Mouse (Mus musculus) ZHBTc4 (cell line): ENCODE results near the gene Nrd1.

Experiments
- DNase-seq: peaks from one replicate; pipeline ENCODE4 v3.0.0-alpha.2; 2011; ENCODE audit warnings: low read depth, low spot score

The Nrd1 gene

GRCm38 (mm10) chr4:109026543-109026942 is 26.1 kb downstream of the Nrd1 start:
- peak; percentile 87 for DNase-seq

DNA sequence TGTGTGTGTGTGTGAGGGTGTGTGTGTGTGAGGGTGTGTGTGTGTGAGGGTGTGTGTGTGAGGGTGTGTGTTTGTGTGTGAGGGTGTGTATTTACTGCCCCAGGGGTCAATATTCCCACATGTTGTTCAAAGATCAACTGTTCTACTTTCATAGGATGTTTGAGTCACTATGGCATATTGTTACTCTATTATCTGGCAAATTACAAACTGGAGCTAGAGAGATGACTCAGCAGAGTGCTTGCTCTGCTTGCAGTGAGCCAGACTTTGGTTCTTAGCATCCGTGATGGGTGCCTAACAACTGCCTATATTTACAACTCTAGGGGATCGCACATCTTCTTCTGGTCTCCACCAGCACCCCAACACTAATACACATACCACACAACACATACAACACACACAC is 29.4 kb downstream of the Nrd1 start:
- DNase-seq = no peak

- no peak for DNase-seq
These were observed 29.8 kb downstream of the Nrd1 start for GRCm38 (mm10) chr4:109030266-109030665.

GRCm38 (mm10) chr4:109036327-109036726 is 35.9 kb downstream of the Nrd1 start:
- peak; percentile 85 for DNase-seq

GRCm38 (mm10) chr4:109042739-109043138 is 42.3 kb downstream of the Nrd1 start:
- DNase-seq = no peak

DNA sequence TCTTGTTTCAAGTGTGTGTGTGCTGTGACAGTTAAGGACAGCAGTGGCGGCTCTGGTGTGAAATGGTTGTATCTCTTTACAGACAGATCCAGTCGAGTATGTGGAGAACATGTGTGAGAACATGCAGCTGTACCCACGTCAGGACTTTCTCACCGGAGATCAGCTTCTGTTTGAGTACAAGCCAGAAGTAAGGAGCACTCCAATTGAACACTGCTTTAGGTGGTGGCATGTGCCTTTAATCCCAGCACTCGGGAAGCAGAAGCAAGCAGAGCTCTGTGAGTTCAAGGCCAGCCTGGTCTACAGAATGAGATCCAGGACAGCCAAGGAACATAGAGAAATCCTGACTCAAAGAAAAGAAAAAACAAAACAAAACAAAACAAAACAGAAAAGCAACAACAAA is 42.8 kb downstream of the Nrd1 start:
- DNase-seq = no peak

DNA sequence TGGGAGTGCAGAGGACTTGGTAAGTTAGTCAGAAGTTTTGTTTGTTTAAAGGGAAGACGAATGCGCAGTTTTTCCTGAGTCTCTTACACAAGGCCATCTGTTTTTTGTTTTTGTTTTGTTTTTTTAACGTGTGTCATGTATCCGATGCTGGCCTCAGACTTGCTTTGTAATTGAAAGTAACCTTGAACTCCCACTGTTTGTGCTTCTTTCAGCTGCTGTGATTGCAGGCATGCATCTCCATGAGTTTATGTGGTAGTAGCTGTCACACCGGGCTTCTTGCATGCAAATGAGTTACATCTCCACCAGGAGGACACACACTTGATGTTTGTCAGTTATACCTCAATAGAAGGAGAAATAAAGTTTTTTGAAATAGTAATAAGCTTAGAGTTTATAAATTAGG is 43.3 kb downstream of the Nrd1 start:
- DNase-seq = peak; percentile 17

- no peak for DNase-seq
These were observed 47.8 kb downstream of the Nrd1 start for GRCm38 (mm10) chr4:109048258-109048657.

- DNase-seq = no peak
These were observed 51.8 kb downstream of the Nrd1 start for GRCm38 (mm10) chr4:109052282-109052681.

DNA sequence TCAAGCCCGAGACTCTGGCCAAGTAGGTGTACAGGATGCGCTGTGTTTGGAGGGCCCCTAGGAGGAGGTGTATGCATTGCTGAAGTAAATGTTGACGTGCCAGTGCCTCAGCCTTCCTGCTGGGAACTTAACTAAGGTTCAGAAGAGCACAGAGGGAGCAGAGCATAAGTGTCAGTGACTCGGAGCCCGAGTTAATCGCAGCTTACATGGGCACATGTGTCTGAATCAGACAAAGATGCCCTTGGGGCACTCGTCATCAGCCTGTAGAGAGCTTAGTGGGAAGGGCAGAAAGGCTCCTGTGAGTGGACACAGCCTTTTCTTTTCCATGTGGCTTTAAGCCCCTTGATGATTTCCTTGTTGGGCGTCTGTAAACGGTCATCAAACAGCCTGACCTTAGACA is 53.5 kb downstream of the Nrd1 start:
- DNase-seq = peak; percentile 19

DNA sequence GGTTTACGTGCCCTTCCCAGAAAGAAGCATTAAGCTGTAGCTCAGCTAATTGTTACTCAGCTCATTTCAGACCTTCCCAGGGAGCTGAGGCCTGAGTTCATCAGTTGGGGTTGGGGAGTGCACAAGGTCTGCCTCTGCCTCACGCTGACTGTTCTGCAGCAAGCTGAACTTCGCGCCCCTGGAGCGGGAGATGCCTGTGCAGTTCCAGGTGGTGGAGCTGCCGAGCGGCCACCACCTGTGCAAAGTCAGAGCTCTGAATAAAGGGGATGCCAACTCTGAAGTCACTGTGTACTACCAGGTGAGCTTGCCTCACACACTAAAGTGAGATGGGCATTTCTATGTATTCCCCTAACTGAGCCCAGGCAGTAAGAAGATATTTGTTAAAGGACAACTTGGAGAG is 55.9 kb downstream of the Nrd1 start:
- DNase-seq = no peak

DNA sequence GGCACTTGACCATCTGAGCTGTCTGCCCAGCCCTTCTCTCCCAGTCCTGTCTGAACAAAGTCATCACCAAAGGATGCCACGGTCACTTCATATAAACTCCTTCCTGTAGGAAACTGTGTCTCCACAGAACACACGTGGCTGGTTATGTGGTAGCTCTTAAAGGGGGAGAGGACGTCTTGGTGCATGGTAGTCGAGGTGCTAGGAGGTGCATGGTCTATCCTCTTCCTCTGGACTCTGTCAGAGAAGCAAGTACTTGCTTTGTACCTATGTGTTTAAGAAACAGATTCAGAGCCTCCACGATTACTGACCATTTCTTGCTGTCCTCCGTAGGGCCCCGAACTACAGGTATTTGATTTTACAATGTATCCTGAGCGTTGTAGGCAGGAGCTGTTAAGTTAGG is 57.2 kb downstream of the Nrd1 start:
- no peak for DNase-seq

- DNase-seq = no peak
These were observed 58.9 kb downstream of the Nrd1 start for GRCm38 (mm10) chr4:109059255-109059821.

DNA sequence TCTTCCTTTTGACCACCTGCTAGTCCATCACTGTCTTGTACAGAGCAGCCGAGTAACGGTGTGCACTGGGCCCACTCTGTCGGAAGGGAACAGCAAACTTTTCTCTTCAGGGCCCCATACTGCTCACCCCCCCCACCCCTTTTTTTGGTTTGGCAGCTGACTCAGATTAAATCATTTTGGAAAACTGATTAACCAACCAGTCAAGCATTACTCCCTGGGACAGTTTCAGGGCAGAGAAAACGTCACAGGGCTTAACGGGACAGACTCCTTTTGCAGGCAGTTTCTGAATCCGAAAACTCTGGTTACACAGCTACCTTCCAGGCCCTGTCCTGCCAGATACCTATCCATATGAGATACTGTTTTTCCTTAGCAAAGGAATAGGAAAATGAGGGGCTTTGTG is 64.5 kb downstream of the Nrd1 start:
- no peak for DNase-seq

DNA sequence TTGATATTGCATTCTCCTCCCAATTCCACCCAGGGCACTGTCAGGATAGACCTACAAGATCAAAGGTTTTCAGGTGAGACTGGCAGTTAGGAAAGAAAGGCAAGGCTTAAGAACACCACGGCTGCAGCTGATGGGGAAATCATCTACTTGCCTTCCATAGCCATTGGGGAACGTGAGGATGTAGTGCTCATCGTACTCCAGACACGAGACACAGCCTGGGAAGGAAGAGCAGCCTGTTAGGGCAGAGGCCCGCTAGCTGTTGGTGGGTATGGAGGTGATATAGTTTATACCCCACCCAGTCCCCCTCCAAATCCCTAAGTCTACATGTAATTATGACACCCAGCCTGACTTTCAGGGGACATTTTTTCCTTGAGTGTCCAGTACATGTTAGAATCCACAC is 65.3 kb downstream of the Nrd1 start:
- no peak for DNase-seq

GRCm38 (mm10) chr4:109072891-109073290 is 72.4 kb downstream of the Nrd1 start:
- DNase-seq = peak; percentile 60

- DNase-seq = peak; percentile 65
These were observed 72.8 kb downstream of the Nrd1 start for GRCm38 (mm10) chr4:109073296-109073695.

DNA sequence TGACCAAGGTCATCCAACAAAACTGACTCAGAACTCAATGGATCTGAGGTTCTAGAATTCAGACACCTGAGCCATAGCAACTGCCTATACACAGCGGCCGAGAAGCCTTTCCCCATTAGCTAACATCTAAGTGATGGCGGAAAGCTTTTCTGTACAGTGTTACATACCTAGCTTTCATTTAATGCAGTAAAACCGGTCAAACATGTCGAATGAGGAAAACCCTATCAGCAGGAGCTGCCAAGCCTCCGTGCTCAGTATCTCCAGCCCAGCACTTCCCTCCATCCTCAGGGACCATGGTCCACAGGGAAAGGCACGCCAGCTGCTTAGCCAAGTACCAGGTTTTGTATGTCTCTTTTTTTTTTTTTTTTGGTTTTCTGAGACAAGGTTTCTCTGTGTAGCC is 78.5 kb downstream of the Nrd1 start:
- no peak for DNase-seq

DNA sequence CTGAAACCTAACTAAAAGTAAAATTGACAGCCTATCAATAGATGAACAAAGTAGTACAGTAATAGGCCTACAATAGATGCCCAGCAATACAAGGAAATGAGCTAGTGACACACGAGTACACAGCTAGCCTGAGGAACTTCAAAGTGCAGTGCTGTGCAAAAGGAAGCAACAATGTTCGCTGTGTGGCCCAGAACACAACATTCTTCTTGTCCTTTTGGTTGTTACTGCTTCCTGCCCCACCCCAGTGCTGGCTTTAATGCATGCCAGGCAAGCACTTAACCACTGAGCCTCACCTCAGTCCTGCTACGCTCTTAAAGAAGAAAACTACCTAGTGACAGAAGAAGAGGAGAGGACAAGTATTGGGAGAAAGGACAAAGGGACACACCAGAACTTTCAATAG is 79.2 kb downstream of the Nrd1 start:
- peak; percentile 26 for DNase-seq

- no peak for DNase-seq
These were observed 79.7 kb downstream of the Nrd1 start for GRCm38 (mm10) chr4:109080118-109080517.

- DNase-seq = no peak
These were observed 88.7 kb downstream of the Nrd1 start for GRCm38 (mm10) chr4:109089171-109089570.

DNA sequence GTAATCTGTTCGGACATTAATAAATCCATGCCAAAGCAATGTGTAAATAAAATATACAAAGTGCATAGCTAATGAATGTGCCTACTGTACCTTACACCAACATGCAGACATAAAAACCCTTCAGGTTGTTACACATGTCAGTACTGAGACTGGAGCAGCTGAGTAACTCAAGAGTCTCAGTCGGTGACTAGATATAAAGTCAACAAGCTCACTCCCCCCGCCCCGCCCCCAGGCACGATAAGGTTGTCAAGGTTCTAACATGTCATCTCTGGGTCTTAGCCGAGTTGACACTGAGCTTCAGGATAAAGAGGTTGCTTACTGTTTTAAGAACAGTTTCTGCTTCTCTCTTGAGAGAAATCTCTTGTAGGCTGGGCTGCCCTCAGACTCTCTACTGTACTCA is 89.5 kb downstream of the Nrd1 start:
- no peak for DNase-seq

GRCm38 (mm10) chr4:109091241-109091777 is 90.9 kb downstream of the Nrd1 start:
- DNase-seq = no peak

- DNase-seq = no peak
These were observed 91.9 kb downstream of the Nrd1 start for GRCm38 (mm10) chr4:109092344-109092743.
